Mouse (Mus musculus) thymus, adult 2 months (tissue): ENCODE results near the gene Atp6v0c.

Experiments
- CTCF ChIP-seq: fragments of 200-500 bp; IDR thresholded peaks from 2 replicates; pipeline ENCODE4 v1.5.1; 2012; ENCODE audit warnings: mild to moderate bottlenecking, control low read depth, low read length, moderate library complexity, borderline replicate concordance; ENCODE audit not compliant: control insufficient read depth, poor library complexity, insufficient read depth; ENCODE audit errors: extremely low read depth
- POLR2A ChIP-seq: fragments of 200-500 bp; IDR thresholded peaks from 2 replicates; pipeline ENCODE4 v1.6.1; 2012; ENCODE audit warnings: mild to moderate bottlenecking, low read length, control low read depth, moderate library complexity; ENCODE audit not compliant: control insufficient read depth, poor library complexity, insufficient read depth; ENCODE audit errors: extremely low read depth

GRCm38 (mm10) chr17:24137226-24137880 is 32.1 kb downstream of the Atp6v0c start:
- no peak for TF ChIP-seq CTCF
- no peak for TF ChIP-seq POLR2A
